Mouse (Mus musculus): ENCODE measurements around the gene Gm21149. TPM values are rescaled to one million over a fixed set of nuclear protein-coding genes. Genes with fewer than 3 reads are reported as not detected.

Gm21149 gene
- polyA plus RNA-seq, 1 experiment from 2014 or later, result not detected

Other genes starting within 250 kb of the Gm21149 start
- not detected in 2 replicates for gene Gm21190, start 52.7 kb upstream of the Gm21149 start, polyA plus RNA-seq (2014; fragmentation: Nextera tagmentation; extraction: Ambion mirVana)
- gene Gm21083, start 100.8 kb upstream of the Gm21149 start, polyA plus RNA-seq (2014; fragmentation: Nextera tagmentation; extraction: Ambion mirVana), result not detected in 2 replicates
- not detected in 2 replicates for gene Speer4d, start 142.5 kb upstream of the Gm21149 start, polyA plus RNA-seq (2014; fragmentation: Nextera tagmentation; extraction: Ambion mirVana)
- gene 4930572O03Rik, start 180.5 kb upstream of the Gm21149 start, polyA plus RNA-seq (2014; fragmentation: Nextera tagmentation; extraction: Ambion mirVana), result not detected in 2 replicates
- gene Speer4c, start 237.7 kb upstream of the Gm21149 start, polyA plus RNA-seq (2014; fragmentation: Nextera tagmentation; extraction: Ambion mirVana), result 0.28 TPM in 1 of 2 replicates, not detected in the other